Mouse (Mus musculus): Measurements from ENCODE around the gene Cd40.

GRCm38 (mm10) chr2:165061638-165062433 lies 6.4 kb downstream of the Cd40 start:
- no peak for TF ChIP-seq CTCF (IDR thresholded peaks at IDR 0.05; ENCODE audit: borderline replicate concordance, control insufficient read depth, extremely low read depth, insufficient read depth, low read length, poor library complexity)
- TF ChIP-seq POLR2A (IDR thresholded peaks at IDR 0.05; ENCODE audit: control insufficient read depth, extremely low read depth, insufficient read depth, low read length, poor library complexity): no peak

All from thymus, adult 2 months (tissue).